Mouse (Mus musculus): Measurements from ENCODE around the gene Dlx5. TPM values are rescaled to one million over a fixed set of nuclear protein-coding genes. Genes with fewer than 3 reads are reported as not detected.

Dlx5 gene
- 17.1 and 21.2 TPM in 2 replicates for polyA plus RNA-seq (2012; rRNA removed)

GRCm38 (mm10) chr6:6881638-6882190 lies at the start of gene Dlx5:
TSS of gene Dlx5 (minus strand) at chr6:6882085.

GRCm38 (mm10) chr6:6863160-6863870 lies 18.6 kb downstream of the Dlx5 start, which contains the start of gene Dlx6:
TSS of gene Dlx6 (plus strand) at chr6:6863334.

Other genes with a start within 250 kb of the Dlx5 start
- gene Dlx6, start 18.8 kb downstream of the Dlx5 start, polyA plus RNA-seq (2012; rRNA removed): 11.5 and 19.2 TPM in 2 replicates
- gene Sdhaf3, start 73.9 kb upstream of the Dlx5 start, polyA plus RNA-seq (2012; rRNA removed): 3.1 and 3.6 TPM in 2 replicates

All from central nervous system, embryonic 14 days (tissue).